Mouse (Mus musculus): ENCODE measurements around the gene Cap2. TPM values are rescaled to one million over a fixed set of nuclear protein-coding genes. Genes with fewer than 3 reads are reported as not detected.

The Cap2 gene
- total and polyA plus RNA-seq, 3 experiments: 14.8 to 120 (median 22.3) TPM

DNA sequence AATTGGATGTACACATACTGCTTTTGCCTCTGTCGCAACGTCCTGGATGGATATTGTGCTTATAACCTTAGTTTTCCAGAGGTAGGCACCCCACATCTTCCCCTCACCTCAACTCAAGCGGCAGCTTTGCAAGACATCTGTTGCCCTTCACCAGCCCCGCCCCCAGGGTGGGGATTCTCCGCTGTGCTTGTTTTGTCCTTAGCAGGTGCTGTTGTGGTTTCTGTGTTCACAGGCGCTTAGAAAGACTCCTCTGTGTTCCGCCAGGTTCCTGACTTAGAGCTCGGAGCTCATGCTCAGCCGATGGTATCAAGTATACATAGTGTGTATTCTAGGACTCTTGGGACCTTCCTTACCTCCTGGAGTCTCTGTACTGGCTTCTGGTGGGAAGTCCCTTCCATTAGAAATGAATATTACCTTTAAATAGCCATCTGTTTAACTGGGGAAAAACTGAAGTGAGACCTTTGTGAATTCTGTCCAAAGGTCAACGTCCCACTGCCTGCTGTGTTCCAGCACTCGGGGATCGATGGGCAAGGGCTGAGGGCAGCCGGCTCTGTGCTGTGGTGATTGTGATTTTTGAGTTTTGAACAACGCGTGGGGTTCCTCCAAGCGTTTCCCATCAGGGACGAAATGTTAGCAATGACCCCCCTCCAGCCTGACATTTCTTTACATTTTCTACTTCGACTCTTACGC is 115.2 kb downstream of the Cap2 start:
- no peaks in the 10 kb centered on the region for H3K36me3 ChIP-seq (ENCODE audit: control insufficient read depth in 1 of 2, insufficient read depth in 2 of 2, low read length in 2 of 2)
- H3K79me2 ChIP-seq (ENCODE audit: control insufficient read depth, insufficient read depth, low read length, poor library complexity): no peaks in the 10 kb centered on the region
- TF ChIP-seq TBP (IDR thresholded peaks at IDR 0.05; ENCODE audit: low read depth, low read length) (no peak), UBTF (IDR thresholded peaks at IDR 0.05; ENCODE audit: borderline replicate concordance, insufficient read depth, low read depth, low read length) (no peak), POLR2AphosphoS5 (IDR thresholded peaks at IDR 0.05; ENCODE audit: borderline replicate concordance, low read depth, low read length) (no peak), USF2 (IDR thresholded peaks at IDR 0.05; ENCODE audit: borderline replicate concordance in 1 of 2, insufficient read depth in 1 of 2, low read depth in 1 of 2, low read length in 2 of 2) (no peak), TCF12 (IDR thresholded peaks at IDR 0.05; ENCODE audit: low read depth, low read length) (no peak), MXI1 (IDR thresholded peaks at IDR 0.05; ENCODE audit: low read depth, low read length) (no peak), KAT2A (conservative IDR thresholded peaks at IDR 0.05; ENCODE audit: low read depth, low read length) (no peak), NRF1 (IDR thresholded peaks at IDR 0.05; ENCODE audit: insufficient read depth, low read depth, low read length, poor library complexity, severe bottlenecking) (no peak), ZKSCAN1 (IDR thresholded peaks at IDR 0.05; ENCODE audit: low read depth, low read length) (no peak), ZC3H11A (IDR thresholded peaks at IDR 0.05; ENCODE audit: low read depth, low read length) (no peak), TAL1 (IDR thresholded peaks at IDR 0.05; ENCODE audit: low read length) (no peak), MEF2A (IDR thresholded peaks at IDR 0.05; ENCODE audit: extremely low read depth, insufficient replicate concordance, low read depth, low read length, poor library complexity, severe bottlenecking) (no peak), NELFE (IDR thresholded peaks at IDR 0.05; ENCODE audit: low read depth, low read length) (no peak), ZNF384 (IDR thresholded peaks at IDR 0.05; ENCODE audit: low read depth, low read length) (no peak), GABPA (IDR thresholded peaks at IDR 0.05; ENCODE audit: low read depth, low read length) (no peak), MAFK (IDR thresholded peaks at IDR 0.05; ENCODE audit: borderline replicate concordance, low read depth, low read length) (no peak), ZMIZ1 (IDR thresholded peaks at IDR 0.05; ENCODE audit: low read depth, low read length) (no peak), BHLHE40 (IDR thresholded peaks at IDR 0.05; ENCODE audit: borderline replicate concordance, low read depth, low read length) (no peak), ETS1 (IDR thresholded peaks at IDR 0.05; ENCODE audit: low read depth, low read length) (no peak)
- no peak overlapping the region for H3K4me3 ChIP-seq (ENCODE audit: control insufficient read depth in 1 of 2, insufficient read depth in 1 of 2, low read depth in 2 of 2, low read length in 2 of 2)
- H3K27me3 ChIP-seq (ENCODE audit: control insufficient read depth in 1 of 2, insufficient read depth in 2 of 2, low read length in 2 of 2): no peaks in the 10 kb centered on the region
- H3K27ac ChIP-seq (ENCODE audit: control insufficient read depth, low read depth, low read length): no peak overlapping the region
- no peaks in the 10 kb centered on the region for H3K4me1 ChIP-seq (ENCODE audit: control insufficient read depth in 1 of 2, insufficient read depth in 2 of 2, low read length in 2 of 2)
- H3K9ac ChIP-seq (ENCODE audit: control insufficient read depth, low read depth, low read length, poor library complexity, severe bottlenecking): no peak overlapping the region
- no peak for DNase-seq (ENCODE audit: low read depth, low spot score)
- no peaks in the 10 kb centered on the region for H3K9me3 ChIP-seq (replicated peaks; ENCODE audit: insufficient read depth, low read length)
